Mouse (Mus musculus) retina, postnatal 1 day (tissue): ENCODE data around the gene Ccnd3.
A peak's percentile ranks its signal among the peaks of the same experiment; 100 is the strongest.
"Not testable (repeated sequence)": the region's sequence is repeated elsewhere in the genome, so short reads cannot be mapped to it uniquely, and the experiment has no call there.

Source experiments
- DNase-seq: peaks from one replicate; pipeline ENCODE4 v3.0.0-alpha.2; 2012

The Ccnd3 gene

GRCm38 (mm10) chr17:47596839-47597164 lies 92.0 kb downstream of the Ccnd3 start:
- DNase-seq: no peak

- DNase-seq: no peak
Observed at GRCm38 (mm10) chr17:47597261-47597660, 92.4 kb downstream of the Ccnd3 start.

GRCm38 (mm10) chr17:47597838-47598579 lies 93.2 kb downstream of the Ccnd3 start:
- DNase-seq: peak; percentile 87

GRCm38 (mm10) chr17:47598580-47599304 lies 93.9 kb downstream of the Ccnd3 start:
- peak; percentile 14 for DNase-seq

GRCm38 (mm10) chr17:47599511-47600297 lies 94.9 kb downstream of the Ccnd3 start:
- DNase-seq: no peak

- no peak for DNase-seq
Observed at GRCm38 (mm10) chr17:47600601-47601388, 95.9 kb downstream of the Ccnd3 start.

- no peak for DNase-seq
Observed at GRCm38 (mm10) chr17:47601389-47601755, 96.5 kb downstream of the Ccnd3 start.

- DNase-seq: no peak
Observed at GRCm38 (mm10) chr17:47602289-47602688, 97.4 kb downstream of the Ccnd3 start.

- DNase-seq: no peak
Observed at GRCm38 (mm10) chr17:47606220-47606619, 101.4 kb downstream of the Ccnd3 start.

- DNase-seq: no peak
Observed at GRCm38 (mm10) chr17:47609182-47609581, 104.3 kb downstream of the Ccnd3 start.

- peak; percentile 98 for DNase-seq
Observed at GRCm38 (mm10) chr17:47610849-47611660, 106.2 kb downstream of the Ccnd3 start, which contains the start of the genes Bysl, Med20 and Gm20517. TSS of gene Bysl (minus strand) at chr17:47611492. TSS of gene Med20 (plus strand) at chr17:47611582. TSS of gene Gm20517 (plus strand) at chr17:47611589.

GRCm38 (mm10) chr17:47611661-47611982 lies 106.8 kb downstream of the Ccnd3 start:
- no peak for DNase-seq

GRCm38 (mm10) chr17:47614018-47614417 lies 109.2 kb downstream of the Ccnd3 start:
- DNase-seq: peak; percentile 21

GRCm38 (mm10) chr17:47616119-47616518 lies 111.3 kb downstream of the Ccnd3 start:
- DNase-seq: no peak

GRCm38 (mm10) chr17:47616652-47617051 lies 111.8 kb downstream of the Ccnd3 start:
- DNase-seq: no peak

- no peak for DNase-seq
Observed at GRCm38 (mm10) chr17:47617605-47618307, 112.9 kb downstream of the Ccnd3 start.

- peak; percentile 10 for DNase-seq
Observed at GRCm38 (mm10) chr17:47618556-47619311, 113.9 kb downstream of the Ccnd3 start.

- DNase-seq: no peak
Observed at GRCm38 (mm10) chr17:47622912-47623554, 118.2 kb downstream of the Ccnd3 start.

- not testable (repeated sequence) for DNase-seq
Observed at GRCm38 (mm10) chr17:47624572-47624971, 119.7 kb downstream of the Ccnd3 start.

- DNase-seq: no peak
Observed at GRCm38 (mm10) chr17:47625088-47625487, 120.2 kb downstream of the Ccnd3 start.
